Comparison of ENCODE assay signal across 27 mouse cellular contexts in genomic region chr13:93300581-93300980, GRCm38 (mm10). TPM values are rescaled to one million over a fixed set of nuclear protein-coding genes. Genes with fewer than 3 reads are reported as not detected.
DNase-seq lines count a peak whose midpoint lies in the region; ATAC-seq and TF ChIP-seq lines count a peak whose summit lies in the region.
"Had no signal": no experiment of that assay in that cellular context is flagged by ENCODE, and none has a peak within 500 bp of the region (broad histone marks: within the 10 kb centered on the region; RNA-seq: fewer than 3 reads in every experiment).

No protein-coding gene starts in this region.

- WGBS in macrophage (ENCODE audit: missing documents): 6% methylated on average over 5 of the region's 5 CpGs

- H3K4me3 ChIP-seq in bone marrow macrophage, adult 2 months (ENCODE audit: insufficient read depth, low read length): no peak overlapping the region
- peak overlapping the region; percentile 22 for H3K4me3 ChIP-seq in macrophage (ENCODE audit: inconsistent target)
- H3K4me3 ChIP-seq: erythroblast, embryonic 14.5 days; heart, adult 2 months; heart, embryonic 12.5 days; limb, embryonic 13.5 days; midbrain, embryonic 12.5 days; neural tube, embryonic 15.5 days had no signal

- ATAC-seq in frontal cortex, adult (ENCODE audit: low TSS enrichment): peak; percentile 21; the same call in 1 of the 2 replicates
- ATAC-seq: forebrain, postnatal 0 days; intestine, postnatal 0 days had no signal

- peaks cover 6% of the 10 kb centered on the region; the same call in 1 of the 2 replicates for H3K79me2 ChIP-seq in macrophage (ENCODE audit: inconsistent target)

- no peaks in the 10 kb centered on the region for H3K36me3 ChIP-seq in macrophage (ENCODE audit: inconsistent target)
- H3K36me3 ChIP-seq: heart, embryonic 12.5 days; limb, embryonic 13.5 days; midbrain, embryonic 12.5 days; neural tube, embryonic 15.5 days had no signal

- DNase-seq in frontal cortex, postnatal 25 days (ENCODE audit: low spot score in 2 of 2): no peak
- peak; percentile 39 for DNase-seq in A20 (ENCODE audit: low read depth, low spot score)
- no peak for DNase-seq in natural killer cell, adult 2 months (ENCODE audit: low spot score in 2 of 2)
- no peak for DNase-seq in spleen, postnatal 4 days (ENCODE audit: low spot score in 2 of 2)
- DNase-seq in gastrocnemius, adult 8-10 months (ENCODE audit: low spot score in 2 of 2): no peak
- DNase-seq: adrenal gland, postnatal 10 days; cerebellum, adult 11-12 months; cerebellum, adult 9-11 months; forebrain, postnatal 0 days; gastrocnemius, postnatal 36 days; heart, adult 2 months; heart, postnatal 4 days; kidney, postnatal 25 days; lung, adult 18-20 months; lung, postnatal 10 days; right cerebral cortex, postnatal 4 days; thymus, postnatal 25 days had no signal

- H3K4me1 ChIP-seq in bone marrow macrophage, adult 2 months (ENCODE audit: control insufficient read depth, insufficient read depth, low read length): peaks cover 8% of the 10 kb centered on the region
- H3K4me1 ChIP-seq: heart, embryonic 12.5 days; midbrain, embryonic 12.5 days had no signal

- TF ChIP-seq POLR2A in bone marrow macrophage, adult 2 months (IDR thresholded peaks at IDR 0.05; ENCODE audit: borderline replicate concordance, low read depth, low read length): no peak

- peak overlapping the region; percentile 62 for H3K27ac ChIP-seq in bone marrow macrophage, adult 2 months (ENCODE audit: insufficient read depth, low read depth, low read length)
- peak overlapping the region; percentile 72 for H3K27ac ChIP-seq in macrophage
- H3K27ac ChIP-seq: heart, adult 2 months; hindbrain, embryonic 14.5 days; limb, embryonic 13.5 days; midbrain, embryonic 12.5 days; neural tube, embryonic 15.5 days had no signal

- no peak for TF ChIP-seq CTCF in bone marrow macrophage, adult 2 months (IDR thresholded peaks at IDR 0.05; ENCODE audit: low read depth, low read length)

RNA-seq across cellular contexts. Expression of gene Homer1, which starts 1.1 kb away (rescaled TPM):
- polyA plus RNA-seq in bone marrow macrophage, adult 2 months (2012; ENCODE audit: insufficient read depth, insufficient read length, missing spikeins): 7.4 TPM in 2 replicates
- total RNA-seq in macrophage (2018; cell fraction: chromatin; rRNA removed): 100 to 1,000 TPM in 1 of 26 experiments, 10 to 100 TPM in 25; 25.0 to 131 (median 43.3) TPM
- 10 to 100 TPM; 12.1 to 34.1 (median 18.3) TPM for total RNA-seq in macrophage (2018; cell fraction: cytosol; rRNA removed)
- total RNA-seq in macrophage (2018; cell fraction: nucleus; rRNA removed): 100 to 1,000 TPM in 2 of 26 experiments, 10 to 100 TPM in 24; 28.3 to 136 (median 54.1) TPM
- 11.4 to 12.6 TPM (median 11.4 TPM) in 3 replicates for polyA plus RNA-seq in macrophage (2018)
- total RNA-seq in gastrocnemius, adult 8-10 months (2022): 100 to 1,000 TPM in 3 of 4 experiments, 10 to 100 TPM in 1; 96.5 to 140 (median 113) TPM
